Mouse (Mus musculus) testis, adult 2 months (tissue): ENCODE measurements around the gene Cdkl1. TPM values are rescaled to one million over a fixed set of nuclear protein-coding genes. Genes with fewer than 3 reads are reported as not detected.

Experiments used
- H3K27ac ChIP-seq: fragments of 200-500 bp; 2 replicates; pipeline ENCODE4 v1.5.1; 2012; ENCODE audit warnings: low read depth, low read length; ENCODE audit not compliant: control insufficient read depth, insufficient read depth
- H3K27me3 ChIP-seq: fragments of 200-500 bp; 2 replicates; pipeline ENCODE4 v1.6.1; 2012; ENCODE audit warnings: mild to moderate bottlenecking, low read length, moderate library complexity; ENCODE audit not compliant: control insufficient read depth, insufficient read depth
- H3K36me3 ChIP-seq: fragments of 200-500 bp; 2 replicates; pipeline ENCODE4 v1.6.1; 2012; ENCODE audit warnings: mild to moderate bottlenecking, low read length; ENCODE audit not compliant: control insufficient read depth, insufficient read depth
- H3K4me1 ChIP-seq: fragments of 200-500 bp; 2 replicates; pipeline ENCODE4 v1.6.1; 2012; ENCODE audit warnings: low read length; ENCODE audit not compliant: control insufficient read depth, insufficient read depth
- H3K4me3 ChIP-seq: fragments of 200-500 bp; 2 replicates; pipeline ENCODE4 v1.5.1; 2012; ENCODE audit warnings: low read depth, mild to moderate bottlenecking, low read length, moderate library complexity, mixed read lengths; ENCODE audit not compliant: control insufficient read depth
- CTCF ChIP-seq: fragments of 200-500 bp; IDR thresholded peaks from 2 replicates; pipeline ENCODE4 v1.5.1; 2012; ENCODE audit warnings: low read depth, mild to moderate bottlenecking, inconsistent platforms, low read length, moderate library complexity; ENCODE audit not compliant: control insufficient read depth, insufficient read depth, insufficient replicate concordance
- POLR2A ChIP-seq: fragments of 200-500 bp; IDR thresholded peaks from 2 replicates; pipeline ENCODE4 v1.6.1; 2012; ENCODE audit warnings: low read depth, mild to moderate bottlenecking, inconsistent platforms, low read length, moderate library complexity; ENCODE audit not compliant: control insufficient read depth
- polyA plus RNA-seq: library from polyadenylated mRNA; depleted of rRNA; stranded (reverse); fragments of >200 nt; gene quantifications from 2 replicates; pipeline ENCODE4 v1.2.3, GENCODE M21; 2012; rRNA removed

Gene Cdkl1
- polyA plus RNA-seq, 1 experiment: 7.9 TPM

DNA sequence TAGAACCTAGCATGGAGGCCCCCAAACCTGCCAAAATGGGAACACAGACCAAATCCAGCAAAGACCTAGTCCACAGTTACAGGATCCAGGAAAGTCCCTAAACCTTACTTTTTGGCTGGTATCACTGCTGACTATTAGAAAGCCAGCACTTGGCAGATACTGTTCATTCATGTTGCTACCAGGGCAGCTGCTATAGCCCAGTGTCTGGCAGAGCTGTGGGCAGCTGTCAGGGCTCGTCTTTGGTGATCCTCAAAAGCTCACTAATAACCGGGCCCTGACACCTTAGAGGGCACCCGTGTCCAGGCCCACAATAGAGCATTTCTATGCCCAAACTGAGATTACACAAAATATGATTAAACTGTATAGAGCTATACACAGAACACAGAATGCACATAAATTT is 68.2 kb downstream of the Cdkl1 start:
- Histone ChIP-seq H3K4me3 (no peak overlapping the region), H3K27ac (no peak overlapping the region), H3K4me1 (peaks cover 6% of the 10 kb centered on the region), H3K27me3 (no peaks in the 10 kb centered on the region), H3K36me3 (no peaks in the 10 kb centered on the region)
- no peak for TF ChIP-seq POLR2A
- TF ChIP-seq CTCF: no peak

DNA sequence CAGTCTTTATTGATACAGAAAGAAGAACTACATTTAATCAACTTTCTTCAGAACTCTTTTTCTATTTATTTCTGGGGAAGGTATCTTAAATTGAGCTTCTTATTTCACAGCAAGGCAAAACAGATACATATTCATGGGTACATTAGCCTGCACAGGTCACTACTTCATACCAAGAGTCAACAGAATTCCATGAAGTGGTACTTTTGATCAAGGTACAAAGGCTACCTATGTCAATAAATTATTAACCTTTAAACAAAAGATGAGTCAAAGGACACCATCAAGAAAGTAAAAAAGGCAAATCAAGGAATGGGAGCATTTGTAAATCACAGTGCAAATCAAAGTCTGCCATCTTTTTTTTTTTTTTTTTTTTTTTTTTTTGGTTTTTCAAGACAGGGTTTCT is 77.4 kb downstream of the Cdkl1 start:
- no peak for TF ChIP-seq POLR2A
- no peak for TF ChIP-seq CTCF
- Histone ChIP-seq H3K27ac (no peak overlapping the region), H3K36me3 (no peaks in the 10 kb centered on the region), H3K27me3 (no peaks in the 10 kb centered on the region), H3K4me3 (no peak overlapping the region), H3K4me1 (no peaks in the 10 kb centered on the region)

DNA sequence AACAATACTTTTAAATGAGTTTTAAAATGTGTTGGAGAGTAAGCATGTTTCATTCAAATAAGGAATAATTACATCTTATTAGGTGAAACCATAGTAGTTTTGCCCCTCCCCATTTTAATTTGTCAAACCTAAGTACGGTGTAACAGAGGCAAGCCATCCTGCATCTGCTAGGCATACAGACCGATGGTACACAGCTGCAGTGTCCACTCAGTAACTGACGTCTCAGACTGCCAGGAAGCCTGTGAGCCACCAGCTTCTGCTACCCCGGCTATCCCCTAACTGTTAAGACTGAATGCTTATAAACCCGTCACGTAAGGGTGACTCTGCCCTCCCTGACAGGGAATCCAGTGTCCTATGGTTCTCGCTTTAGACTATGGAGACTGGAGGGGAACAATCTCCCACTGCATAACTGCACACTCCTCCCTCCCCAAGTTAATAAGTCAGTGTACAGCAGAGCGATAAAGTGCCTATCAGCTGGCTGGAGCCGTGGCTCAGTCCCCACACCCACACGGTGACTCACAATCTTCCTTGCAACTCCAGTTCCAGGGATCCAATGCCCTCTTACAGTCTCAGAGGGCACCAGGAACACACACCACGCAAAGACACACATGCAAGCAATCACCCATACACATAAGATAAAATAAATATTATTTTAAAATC is 86.1 kb downstream of the Cdkl1 start:
- TF ChIP-seq POLR2A: no peak
- no peak for TF ChIP-seq CTCF
- Histone ChIP-seq H3K4me1 (no peaks in the 10 kb centered on the region), H3K4me3 (no peak overlapping the region), H3K27ac (no peak overlapping the region), H3K27me3 (no peaks in the 10 kb centered on the region), H3K36me3 (no peaks in the 10 kb centered on the region)

DNA sequence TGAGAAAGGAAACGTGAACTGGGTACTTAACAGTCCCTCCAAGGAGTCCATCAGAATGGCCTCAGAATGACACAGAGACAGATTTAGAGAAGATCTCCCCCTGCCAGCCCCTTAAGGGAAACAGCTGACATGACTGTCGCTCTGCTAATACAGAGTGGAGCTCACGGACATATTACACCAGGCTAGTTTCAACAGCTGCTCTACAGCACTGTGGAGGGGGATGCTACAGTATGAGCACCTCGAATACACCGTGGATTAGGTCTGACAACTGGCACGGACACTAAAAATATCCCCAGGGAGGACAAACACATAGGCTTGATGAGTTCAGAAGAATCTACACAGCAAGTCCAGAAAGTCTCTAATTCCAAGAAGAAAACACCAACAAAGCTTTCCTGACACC is 92.7 kb downstream of the Cdkl1 start:
- H3K4me3 ChIP-seq: no peak overlapping the region
- peaks cover 3% of the 10 kb centered on the region; the same call in 1 of the 2 replicates for H3K4me1 ChIP-seq
- no peaks in the 10 kb centered on the region for H3K36me3 ChIP-seq
- no peaks in the 10 kb centered on the region for H3K27me3 ChIP-seq
- no peak for TF ChIP-seq POLR2A
- TF ChIP-seq CTCF: no peak
- H3K27ac ChIP-seq: no peak overlapping the region

Other genes with a start within 250 kb of the Cdkl1 start
- gene Vcpkmt, start 208.2 kb downstream of the Cdkl1 start, polyA plus RNA-seq: 4.3 and 4.6 TPM in 2 replicates
- gene Sos2, start 109.4 kb downstream of the Cdkl1 start, polyA plus RNA-seq: 6.8 and 7.6 TPM in 2 replicates
- gene L2hgdh, start 66.4 kb downstream of the Cdkl1 start, polyA plus RNA-seq: 8.1 and 9.4 TPM in 2 replicates
- 70.7 and 93.4 TPM in 2 replicates for gene Atp5s, start 66.3 kb downstream of the Cdkl1 start, polyA plus RNA-seq
- 49.1 and 54.4 TPM in 2 replicates for gene Atl1, start 101.3 kb upstream of the Cdkl1 start, polyA plus RNA-seq
- 5.1 and 5.6 TPM in 2 replicates for gene Map4k5, start 101.9 kb upstream of the Cdkl1 start, polyA plus RNA-seq
- 41.5 and 45.0 TPM in 2 replicates for gene Sav1, start 195.7 kb upstream of the Cdkl1 start, polyA plus RNA-seq